Mouse (Mus musculus) frontal cortex, adult (tissue): ENCODE results near the gene Sema3d.

ENCODE experiments used
- ATAC-seq: cut with Nextera tagmentation; 2 replicates; pipeline ENCODE4 v1.9.2; 2017; ENCODE audit warnings: mild to moderate bottlenecking, moderate library complexity, mixed read lengths; ENCODE audit not compliant: low TSS enrichment

The Sema3d gene

GRCm38 (mm10) chr5:12383133-12383959 lies at the start of gene Sema3d:
Sema3d (plus strand) TSS chr5:12383385.
- peak; percentile 98 for ATAC-seq

GRCm38 (mm10) chr5:12377261-12377660 lies 5.9 kb upstream of the Sema3d start:
- no peak for ATAC-seq

- no peak for ATAC-seq
Observed at GRCm38 (mm10) chr5:12378900-12379299, 4.3 kb upstream of the Sema3d start.

DNA sequence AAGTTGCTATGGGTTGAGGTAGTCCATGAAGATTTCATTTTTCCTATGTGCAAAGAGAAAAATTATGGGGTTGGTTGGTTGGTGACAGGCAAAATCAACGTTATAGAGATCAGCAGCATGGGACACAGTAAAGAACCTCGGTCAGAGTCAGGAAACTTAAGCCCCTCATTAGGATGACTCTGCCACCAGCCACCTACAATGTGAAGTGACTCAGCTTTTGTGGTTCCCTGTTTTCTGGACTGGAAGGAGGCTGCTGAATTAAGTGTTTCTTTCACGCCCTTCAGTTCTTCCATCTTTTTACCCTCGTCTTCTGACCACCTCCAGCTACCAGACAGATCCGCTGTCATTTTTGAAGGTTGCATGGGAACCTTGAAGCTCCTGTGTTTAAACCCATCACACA lies 1.2 kb upstream of the Sema3d start:
- no peak for ATAC-seq

GRCm38 (mm10) chr5:12383960-12384285 lies 738 bp downstream of the Sema3d start:
- no peak for ATAC-seq

GRCm38 (mm10) chr5:12392667-12393066 lies 9.5 kb downstream of the Sema3d start:
- no peak for ATAC-seq

DNA sequence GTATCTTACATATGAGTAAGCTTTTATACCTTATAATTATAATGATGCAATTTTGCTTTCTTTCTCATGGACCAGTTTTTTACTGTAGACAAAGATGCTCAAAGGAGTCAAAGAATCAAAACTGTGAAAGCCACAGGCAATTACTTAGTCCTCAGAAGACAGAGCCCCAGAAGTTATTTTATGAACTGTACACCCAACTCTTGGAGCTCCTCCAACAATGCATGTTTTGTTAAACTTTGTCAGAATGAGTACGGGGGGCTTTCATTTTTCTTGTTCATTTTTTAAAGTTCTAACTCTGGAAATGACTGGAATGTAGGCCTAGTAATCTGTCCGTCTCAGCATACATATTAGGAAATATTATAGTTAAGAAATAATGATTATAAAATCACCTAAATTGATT lies 16.1 kb downstream of the Sema3d start:
- no peak for ATAC-seq

DNA sequence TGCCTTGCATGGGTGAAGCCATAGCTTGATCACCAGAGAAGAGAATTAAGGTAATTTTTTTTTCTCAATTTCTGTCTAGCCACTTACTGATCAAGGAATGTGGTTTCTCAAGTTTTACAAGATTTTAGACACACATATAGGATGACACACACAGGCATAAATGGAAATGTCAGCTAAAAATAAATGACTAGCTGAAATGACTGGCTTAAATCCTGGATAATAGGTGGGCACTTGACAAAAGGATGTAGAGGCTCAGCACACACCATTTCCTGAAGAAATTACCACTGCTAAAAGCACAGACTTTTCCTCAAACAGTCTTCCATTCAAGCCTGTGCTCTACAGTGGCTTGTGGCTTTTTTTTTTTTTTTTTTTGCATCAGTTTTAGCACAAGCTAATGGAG lies 21.0 kb downstream of the Sema3d start:
- ATAC-seq, result 0 out of 2 replicates have a peak, but pooled peaks have one; percentile 13

GRCm38 (mm10) chr5:12412595-12412994 lies 29.4 kb downstream of the Sema3d start:
- no peak for ATAC-seq

DNA sequence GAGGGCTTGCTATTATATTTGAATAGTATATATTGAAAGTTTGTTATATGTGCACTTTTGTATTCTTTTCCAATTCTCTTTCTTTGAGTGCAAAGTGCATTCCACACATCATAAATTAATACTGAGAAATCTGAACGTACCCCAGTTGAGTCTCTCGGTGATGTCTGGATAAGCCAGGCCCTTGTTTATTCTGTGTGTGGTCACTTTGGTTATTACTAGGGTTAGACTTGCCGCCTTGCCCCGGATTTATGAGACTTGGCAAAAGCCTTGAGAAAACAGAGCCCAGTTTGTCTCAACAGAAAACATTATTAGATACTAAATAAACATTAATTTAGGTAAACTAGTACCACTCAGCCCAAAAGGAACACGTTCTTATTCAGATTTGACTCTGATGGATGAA lies 40.1 kb downstream of the Sema3d start:
- ATAC-seq, result no peak

- no peak for ATAC-seq
Observed at GRCm38 (mm10) chr5:12441737-12442136, 58.6 kb downstream of the Sema3d start.

- no peak for ATAC-seq
Observed at GRCm38 (mm10) chr5:12442176-12443105, 59.3 kb downstream of the Sema3d start.

- ATAC-seq, result no peak
Observed at GRCm38 (mm10) chr5:12451089-12451488, 67.9 kb downstream of the Sema3d start.

GRCm38 (mm10) chr5:12454946-12455345 lies 71.8 kb downstream of the Sema3d start:
- ATAC-seq, result no peak

GRCm38 (mm10) chr5:12457509-12457908 lies 74.3 kb downstream of the Sema3d start:
- ATAC-seq, result no peak

DNA sequence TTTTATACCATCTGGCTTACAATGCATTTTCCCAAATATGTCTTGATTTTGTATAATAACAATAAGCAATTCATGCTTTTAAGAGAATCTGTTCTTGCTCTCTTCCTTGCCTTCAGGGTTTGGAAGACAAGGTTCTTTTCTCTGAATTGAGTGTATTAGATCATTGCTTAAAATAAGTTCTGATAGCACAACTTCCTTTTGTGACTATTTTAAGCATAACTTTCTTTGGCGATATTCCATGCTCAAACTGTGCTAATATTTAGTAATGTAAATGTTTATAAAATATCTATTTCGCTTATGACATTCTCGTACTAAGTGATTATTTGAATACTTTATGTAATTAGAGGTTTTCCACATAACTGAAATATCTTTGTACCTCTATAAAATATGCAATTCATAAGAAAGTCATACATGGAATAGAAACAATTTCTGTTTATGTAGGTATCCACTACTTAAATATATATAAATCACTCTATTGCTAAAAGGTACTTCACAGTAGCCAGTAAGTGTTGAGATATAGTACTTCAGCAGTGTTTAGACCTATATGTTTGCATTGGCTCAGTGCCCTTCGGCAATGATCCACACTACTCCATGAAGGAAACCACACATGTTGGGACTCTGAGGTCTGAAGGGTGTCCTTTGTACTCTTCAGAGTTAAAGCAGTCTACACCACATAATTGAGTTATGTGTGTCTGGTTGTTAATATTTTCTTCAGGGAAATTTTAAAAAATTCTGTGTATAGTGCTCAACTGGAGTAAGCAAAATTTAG lies 84.6 kb downstream of the Sema3d start:
- no peak for ATAC-seq

DNA sequence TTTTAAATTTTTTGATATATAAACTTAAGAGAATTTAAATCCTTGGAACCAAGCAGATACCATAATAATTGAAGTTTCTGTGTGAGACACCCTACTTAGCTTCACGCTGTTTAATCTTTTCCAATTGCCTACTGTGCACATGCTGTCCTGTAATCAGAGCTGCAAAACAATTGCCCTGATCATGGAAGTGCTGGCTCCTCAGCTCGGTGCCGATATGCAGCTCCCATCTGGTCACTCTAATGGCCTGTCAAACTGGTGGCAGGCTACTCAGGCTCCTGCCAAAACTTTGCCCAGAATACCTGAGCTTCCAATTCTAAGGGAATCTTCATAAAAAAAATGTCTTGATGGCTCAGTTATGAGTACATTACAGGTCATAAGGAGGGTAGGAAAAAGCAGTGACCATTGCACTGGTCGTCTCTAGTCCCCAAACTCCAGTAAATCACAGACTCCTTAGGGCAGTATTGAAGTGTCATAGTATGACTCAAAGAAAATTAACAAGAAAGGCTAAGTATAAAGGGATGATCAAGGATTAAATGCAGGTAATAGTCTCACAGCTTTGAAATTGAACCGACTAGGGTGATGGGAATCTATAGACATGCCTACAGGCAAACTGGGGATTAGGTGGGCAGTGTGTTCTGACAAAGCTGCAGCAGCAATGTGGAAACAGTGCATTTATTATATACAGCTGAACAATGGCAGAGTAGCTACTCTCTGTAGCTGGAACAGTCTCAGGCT lies 91.9 kb downstream of the Sema3d start:
- ATAC-seq, result no peak

- no peak for ATAC-seq
Observed at GRCm38 (mm10) chr5:12475639-12475916, 92.4 kb downstream of the Sema3d start.

DNA sequence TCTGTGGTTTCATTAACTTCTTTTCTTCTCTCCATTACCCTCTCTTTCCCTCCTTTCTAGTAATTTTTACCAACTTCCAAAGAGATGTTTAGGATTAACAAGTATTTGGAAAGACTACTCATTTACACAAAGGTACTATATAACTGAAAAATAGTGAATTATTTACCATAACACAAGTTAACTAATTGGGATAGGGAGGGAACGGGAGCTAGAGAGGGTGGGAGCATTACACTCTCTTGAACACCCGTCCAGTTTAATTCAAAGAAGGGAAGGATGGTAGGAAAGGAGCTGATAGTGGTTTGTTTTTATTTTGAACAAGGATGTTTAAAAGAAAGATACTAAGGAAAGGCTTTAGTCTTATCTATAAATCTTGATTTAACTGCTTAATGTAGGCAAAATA lies 104.7 kb downstream of the Sema3d start:
- no peak for ATAC-seq

DNA sequence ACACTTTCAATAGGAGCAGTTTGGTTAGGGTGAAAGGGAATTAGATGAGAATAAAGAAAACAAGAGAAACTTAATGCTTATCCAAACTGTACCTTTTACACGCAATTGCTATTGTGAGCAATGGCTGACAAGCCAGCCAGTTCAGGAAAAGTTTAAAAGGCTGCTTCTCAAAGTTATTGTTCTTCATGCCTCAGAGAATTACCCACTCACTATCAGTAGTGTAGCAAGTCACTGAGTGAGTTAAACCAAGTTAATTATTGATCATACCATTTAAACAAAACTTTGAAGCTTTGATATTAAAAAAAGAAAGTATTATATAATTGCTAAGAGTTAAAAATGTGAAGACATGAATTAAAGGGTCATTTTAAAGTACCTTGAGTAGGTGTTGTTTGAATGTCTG lies 108.5 kb downstream of the Sema3d start:
- ATAC-seq, result no peak

- no peak for ATAC-seq
Observed at GRCm38 (mm10) chr5:12498227-12498928, 115.2 kb downstream of the Sema3d start.
